Mouse (Mus musculus) retina, postnatal 1 day (tissue): ENCODE measurements around the gene Lat2.
"Not testable (repeated sequence)": the region's sequence is repeated elsewhere in the genome, so short reads cannot be mapped to it uniquely, and the experiment has no call there.

ENCODE experiments used
- DNase-seq: peaks from one replicate; pipeline ENCODE4 v3.0.0-alpha.2; 2012

Lat2 gene

GRCm38 (mm10) chr5:134614802-134615201, at the start of gene Lat2:
Lat2 (minus strand) TSS chr5:134615025.
- no peak for DNase-seq

GRCm38 (mm10) chr5:134656708-134657107, 41.9 kb upstream of the Lat2 start:
- no peak for DNase-seq

GRCm38 (mm10) chr5:134652015-134652414, 37.2 kb upstream of the Lat2 start:
- no peak for DNase-seq

DNA sequence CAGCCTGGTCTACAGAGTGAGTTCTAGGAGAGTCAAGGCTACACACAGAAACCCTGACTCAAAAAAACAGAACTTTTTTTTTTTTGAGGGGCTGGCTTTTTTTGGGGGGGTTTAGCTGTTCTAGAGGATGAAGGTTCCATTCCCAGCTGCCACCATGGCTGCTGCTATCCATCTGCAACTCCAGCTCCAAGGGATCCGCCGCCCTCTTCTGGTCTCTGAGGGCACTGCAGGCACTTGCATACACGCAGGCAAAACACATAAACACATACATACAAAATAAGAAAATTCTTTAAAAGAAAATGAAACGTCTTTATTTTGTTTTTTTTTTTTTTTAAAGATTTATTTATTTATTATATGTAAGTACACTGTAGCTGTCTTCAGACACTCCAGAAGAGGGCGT, 36.1 kb upstream of the Lat2 start:
- DNase-seq = peak; percentile 58

GRCm38 (mm10) chr5:134648976-134649375, 34.2 kb upstream of the Lat2 start:
- not testable (repeated sequence) for DNase-seq

GRCm38 (mm10) chr5:134647394-134647793, 32.6 kb upstream of the Lat2 start:
- DNase-seq = no peak

- no peak for DNase-seq
Measured at GRCm38 (mm10) chr5:134646461-134646860, 31.6 kb upstream of the Lat2 start.

DNA sequence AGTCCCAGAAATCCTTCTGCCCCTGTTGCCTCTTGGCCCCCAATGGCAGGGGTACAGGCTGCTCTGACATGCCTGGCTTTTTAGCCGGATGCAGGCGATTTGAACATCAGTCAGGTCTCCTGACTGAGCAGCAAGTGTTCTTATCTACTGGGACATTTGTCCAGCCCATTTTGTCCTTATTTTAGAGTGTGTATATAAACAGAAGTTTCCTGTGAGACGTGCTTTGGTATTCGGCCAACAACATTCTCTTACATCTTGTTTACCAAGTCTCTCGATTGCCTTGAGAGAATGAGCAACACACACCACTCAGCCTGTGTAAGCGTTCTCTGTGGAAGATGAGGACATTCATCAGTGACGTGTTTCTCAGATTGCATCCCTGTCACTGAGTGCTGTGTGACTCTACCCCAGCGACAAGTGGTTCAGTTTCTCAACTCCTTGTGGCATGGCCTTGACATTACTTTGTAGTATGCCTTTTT, 29.9 kb upstream of the Lat2 start:
- no peak for DNase-seq

DNA sequence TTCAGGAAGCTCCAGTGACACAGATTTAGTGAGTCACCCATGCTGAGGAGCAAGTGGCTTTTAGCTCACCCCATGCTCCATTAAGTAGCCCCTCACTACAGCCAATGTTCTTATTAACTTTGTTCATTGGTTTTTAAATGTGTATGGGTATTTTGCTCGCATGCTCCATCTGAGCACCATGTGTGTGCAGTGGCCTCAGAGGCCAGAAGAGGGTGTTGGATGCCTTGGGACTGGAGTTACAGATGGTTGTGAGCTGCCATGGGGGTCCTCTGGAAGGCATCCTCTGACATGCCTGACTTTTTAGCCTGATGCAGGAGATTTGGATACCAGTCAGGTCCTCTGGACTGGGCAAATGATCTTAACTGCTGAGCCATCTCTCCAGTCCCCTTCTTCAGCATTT, 29.3 kb upstream of the Lat2 start:
- DNase-seq = no peak

- no peak for DNase-seq
Measured at GRCm38 (mm10) chr5:134640371-134640770, 25.5 kb upstream of the Lat2 start.

- DNase-seq = peak; percentile 98
Measured at GRCm38 (mm10) chr5:134639269-134639682, 24.5 kb upstream of the Lat2 start, which contains the start of gene Eif4h. Eif4h (minus strand) TSS chr5:134639490.

- DNase-seq = no peak
Measured at GRCm38 (mm10) chr5:134638461-134639268, 23.8 kb upstream of the Lat2 start.

DNA sequence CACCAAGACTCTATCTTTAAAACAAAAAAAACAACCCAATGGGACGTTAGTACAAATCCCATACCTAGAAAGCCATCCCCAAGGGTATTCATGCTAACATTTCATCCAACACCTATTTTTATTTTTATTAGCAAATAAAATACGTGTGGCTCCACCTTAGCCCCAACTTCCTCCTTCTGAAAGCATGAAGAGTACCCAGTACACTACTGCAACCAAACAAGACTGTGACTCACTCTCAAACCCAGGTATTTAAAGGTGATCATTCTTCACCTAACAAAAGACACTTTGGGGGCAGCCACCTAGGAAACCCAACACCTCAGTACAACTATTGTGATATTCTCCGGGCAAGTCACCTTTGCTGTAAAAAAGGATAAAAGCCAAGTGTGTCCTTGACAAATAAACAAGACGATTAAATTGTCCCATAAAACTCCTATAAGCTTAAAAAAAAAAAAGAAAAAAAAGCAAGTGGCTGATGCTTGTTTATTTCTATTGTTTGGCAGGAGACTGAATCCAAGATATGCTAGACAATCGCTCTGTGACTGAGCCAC, 23.1 kb upstream of the Lat2 start:
- DNase-seq = no peak

- DNase-seq = no peak
Measured at GRCm38 (mm10) chr5:134632841-134633240, 18.0 kb upstream of the Lat2 start.

- DNase-seq = no peak
Measured at GRCm38 (mm10) chr5:134630835-134631234, 16.0 kb upstream of the Lat2 start.

DNA sequence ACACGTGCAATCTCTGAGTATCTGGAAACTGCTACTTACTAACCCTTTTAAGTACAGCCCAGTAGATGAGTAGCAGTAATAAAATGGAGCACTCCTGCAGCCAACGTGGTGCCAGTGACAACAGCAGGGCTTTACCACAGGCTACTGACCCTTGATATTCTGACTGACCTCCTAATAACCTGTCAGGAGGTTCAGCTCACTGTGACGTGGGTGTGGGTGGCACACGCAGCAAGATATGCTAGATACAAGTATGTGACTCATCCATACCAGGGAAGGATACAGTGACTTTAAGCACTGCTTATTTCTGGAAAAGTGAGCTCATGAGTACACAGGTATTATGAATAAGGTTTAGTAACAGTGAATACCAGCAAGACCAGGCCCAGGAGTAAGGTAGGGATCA, 14.7 kb upstream of the Lat2 start:
- no peak for DNase-seq

- DNase-seq = no peak
Measured at GRCm38 (mm10) chr5:134622069-134622468, 7.2 kb upstream of the Lat2 start.

GRCm38 (mm10) chr5:134621099-134621640, 6.3 kb upstream of the Lat2 start:
- no peak for DNase-seq

- no peak for DNase-seq
Measured at GRCm38 (mm10) chr5:134620457-134620856, 5.6 kb upstream of the Lat2 start.

- DNase-seq = peak; percentile 61
Measured at GRCm38 (mm10) chr5:134617071-134617470, 2.2 kb upstream of the Lat2 start.

- DNase-seq = no peak
Measured at GRCm38 (mm10) chr5:134615780-134616179, 955 bp upstream of the Lat2 start.

DNA sequence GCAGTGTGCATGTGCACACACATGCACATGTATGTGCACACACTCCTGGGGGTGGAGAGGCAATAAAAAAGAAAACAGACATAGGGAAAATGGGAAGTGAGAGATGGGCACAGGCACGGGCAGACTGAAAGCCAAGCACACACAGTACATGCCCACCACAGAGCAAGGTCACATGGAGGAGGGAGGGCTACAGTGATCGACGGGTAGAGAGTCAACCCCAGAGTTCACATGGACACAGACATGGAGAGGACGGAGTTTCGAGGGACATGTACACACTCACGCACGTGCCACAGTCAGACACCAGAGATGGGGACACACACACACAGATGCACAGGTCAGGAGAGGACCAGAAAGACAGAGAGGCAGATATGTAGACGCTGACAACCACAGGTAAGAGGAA, 555 bp upstream of the Lat2 start:
- no peak for DNase-seq

DNA sequence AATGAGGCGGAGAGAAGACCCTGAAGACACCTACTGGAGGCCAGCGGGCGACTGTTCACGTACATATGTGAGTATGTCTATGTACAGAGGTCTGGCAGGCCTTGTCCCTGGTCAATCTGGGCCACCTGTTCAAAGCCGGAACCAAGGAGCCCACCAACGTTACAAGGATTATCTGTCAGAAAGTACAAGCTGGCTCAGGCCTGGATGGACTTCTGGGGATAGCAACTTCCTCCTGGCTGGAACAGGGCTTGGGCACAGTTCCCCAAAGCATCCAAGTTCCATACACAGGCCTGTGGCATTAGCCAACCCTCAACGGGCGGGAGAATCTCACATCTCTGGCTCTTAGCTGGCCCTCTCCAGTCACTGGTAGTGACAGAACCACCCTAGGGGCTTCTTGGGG, 529 bp downstream of the Lat2 start:
- DNase-seq = no peak

DNA sequence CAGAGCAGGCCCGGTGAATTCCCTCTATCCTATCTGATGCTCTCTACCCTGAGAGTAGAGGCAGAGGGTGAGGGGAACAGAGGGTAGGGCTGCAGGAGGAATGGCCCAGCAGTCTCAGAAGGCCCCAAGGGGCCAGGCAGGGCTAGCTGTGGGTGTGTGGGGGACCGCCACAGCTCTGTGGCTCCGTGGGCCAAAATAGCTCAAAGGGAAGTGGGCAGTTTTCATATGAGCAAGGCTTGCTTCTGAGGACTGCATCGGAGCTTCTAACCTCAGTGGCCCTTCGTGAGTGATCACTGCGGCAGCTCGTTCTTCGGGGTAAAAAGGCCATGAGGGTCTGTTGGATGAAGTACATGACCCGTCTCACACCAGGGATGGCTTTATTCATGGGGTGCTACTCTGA, 1.1 kb downstream of the Lat2 start:
- DNase-seq = no peak
